Mouse (Mus musculus): ENCODE data around the gene Tdrd9.
A peak's percentile ranks its signal among the peaks of the same experiment; 100 is the strongest.
"Not testable (repeated sequence)": the region's sequence is repeated elsewhere in the genome, so short reads cannot be mapped to it uniquely, and the experiment has no call there.

The Tdrd9 gene

GRCm38 (mm10) chr12:112025457-112025856, 54.1 kb downstream of the Tdrd9 start:
- DNase-seq (ENCODE audit: extremely low read depth, low read depth), result no peak

DNA sequence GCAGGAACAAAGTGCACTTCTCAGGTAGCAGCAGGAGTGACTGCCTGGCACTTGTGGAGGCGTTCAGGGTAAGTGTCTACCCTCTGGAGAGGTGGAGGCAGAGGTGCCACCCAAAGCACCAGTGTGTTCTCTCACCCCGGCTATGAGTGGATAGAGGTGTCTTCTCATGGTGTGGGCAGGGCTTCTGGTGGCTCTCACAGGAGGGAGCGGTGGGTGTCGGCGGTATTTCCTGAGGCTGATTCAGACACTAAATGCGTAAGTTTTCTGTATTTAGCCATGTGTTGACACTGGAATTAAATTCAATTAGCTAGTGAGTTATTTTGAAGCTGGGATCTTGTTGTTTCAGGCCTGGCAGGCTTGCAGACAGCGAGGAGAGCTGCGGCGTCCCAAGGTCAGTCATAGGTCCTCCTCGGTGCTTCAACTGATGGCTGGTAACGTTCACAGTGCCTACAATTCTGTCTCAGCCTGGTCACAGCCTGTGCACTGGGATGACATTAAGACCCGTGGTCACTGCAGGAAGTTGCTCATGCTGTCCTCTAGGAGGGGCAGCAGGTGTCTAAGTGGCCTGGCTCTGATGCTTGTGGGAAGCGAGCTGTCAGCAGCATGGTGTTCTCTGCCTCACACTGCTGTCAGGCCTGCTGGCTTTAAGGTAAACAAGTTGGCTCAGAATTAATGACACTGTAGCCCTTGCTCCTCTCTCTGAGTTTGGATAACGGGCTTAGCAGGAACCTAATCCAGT, 54.7 kb downstream of the Tdrd9 start:
- no peak for DNase-seq (ENCODE audit: extremely low read depth, low read depth)

- no peak for DNase-seq (ENCODE audit: extremely low read depth, low read depth)
Observed at GRCm38 (mm10) chr12:112027408-112027807, 56.0 kb downstream of the Tdrd9 start.

- no peak for DNase-seq (ENCODE audit: extremely low read depth, low read depth)
Observed at GRCm38 (mm10) chr12:112033409-112033975, 62.1 kb downstream of the Tdrd9 start.

DNA sequence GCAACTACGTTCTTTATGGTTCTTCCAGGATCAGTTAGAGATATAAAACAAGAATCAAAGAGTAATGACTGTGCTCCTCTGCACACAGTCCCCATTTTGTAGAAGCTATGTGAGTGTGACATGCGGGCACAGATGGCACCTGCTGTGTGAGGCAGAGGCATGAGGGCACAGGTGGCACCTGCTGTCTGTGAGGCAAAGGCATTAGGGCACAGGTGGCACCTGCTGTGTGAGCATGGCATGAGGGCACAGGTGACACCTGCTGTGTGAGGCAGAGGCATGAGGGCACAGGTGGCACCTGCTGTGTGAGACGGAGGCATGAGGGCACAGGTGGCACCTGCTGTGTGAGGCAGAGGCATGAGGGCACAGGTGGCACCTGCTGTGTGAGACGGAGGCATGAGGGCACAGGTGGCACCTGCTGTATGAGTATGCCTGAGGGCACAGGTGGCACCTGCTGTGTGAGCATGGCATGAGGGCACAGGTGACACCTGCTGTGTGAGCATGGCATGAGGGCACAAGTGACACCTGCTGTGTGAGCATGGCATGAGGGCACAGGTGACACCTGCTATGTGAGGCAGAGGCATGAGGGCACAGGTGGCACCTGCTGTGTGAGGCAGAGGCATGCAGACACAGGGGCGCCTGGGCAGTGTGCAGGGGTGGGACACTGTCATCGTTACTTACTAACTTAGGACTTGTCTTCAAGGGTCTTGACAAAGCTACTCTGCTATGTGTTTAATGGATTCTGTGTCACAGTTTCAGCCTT, 64.2 kb downstream of the Tdrd9 start:
- not testable (repeated sequence) for DNase-seq (ENCODE audit: extremely low read depth, low read depth)

GRCm38 (mm10) chr12:112038441-112038840, 67.1 kb downstream of the Tdrd9 start:
- no peak for DNase-seq (ENCODE audit: extremely low read depth, low read depth)

DNA sequence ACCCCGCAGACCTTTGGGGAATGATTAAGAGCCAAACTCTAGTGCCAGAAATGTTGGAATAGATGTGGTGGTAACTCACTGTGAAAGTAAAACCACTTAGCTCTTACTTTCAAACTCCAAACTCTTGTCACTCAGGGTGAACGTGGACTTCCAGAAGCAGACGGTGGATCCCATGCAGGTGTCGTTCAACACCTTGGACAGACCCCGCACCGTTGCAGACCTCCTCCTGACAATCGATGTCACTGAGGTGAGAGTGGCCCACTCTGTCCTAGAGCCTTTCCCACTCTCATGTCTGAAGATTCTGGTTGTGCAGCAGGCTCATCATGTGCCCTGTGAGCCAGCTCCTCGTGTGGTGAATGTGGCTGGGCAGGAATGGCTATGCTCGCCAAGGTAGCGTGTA, 67.8 kb downstream of the Tdrd9 start:
- DNase-seq (ENCODE audit: extremely low read depth, low read depth), result no peak

- no peak for DNase-seq (ENCODE audit: extremely low read depth, low read depth)
Observed at GRCm38 (mm10) chr12:112042681-112043080, 71.3 kb downstream of the Tdrd9 start.

DNA sequence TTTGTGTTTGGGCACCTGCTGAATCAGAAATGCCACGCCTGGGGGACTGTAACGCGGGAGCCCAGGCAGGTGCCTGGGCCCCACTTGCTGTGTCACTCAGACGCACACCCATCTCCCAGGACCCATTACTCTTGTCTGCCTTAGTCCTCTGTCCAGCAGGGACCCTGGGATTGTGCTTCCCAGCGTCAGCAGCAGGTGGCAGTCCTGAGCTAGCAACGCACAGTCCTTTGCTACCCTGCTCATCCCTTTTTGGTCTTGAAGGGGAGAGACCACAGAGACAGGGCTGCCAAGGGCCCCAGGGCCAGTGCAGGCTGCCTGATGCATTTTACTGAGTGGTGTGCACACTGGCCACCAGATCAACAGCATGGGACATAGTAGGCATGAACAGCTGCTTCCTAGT, 106.3 kb downstream of the Tdrd9 start:
- DNase-seq (ENCODE audit: extremely low read depth, low read depth), result peak; percentile 49

DNA sequence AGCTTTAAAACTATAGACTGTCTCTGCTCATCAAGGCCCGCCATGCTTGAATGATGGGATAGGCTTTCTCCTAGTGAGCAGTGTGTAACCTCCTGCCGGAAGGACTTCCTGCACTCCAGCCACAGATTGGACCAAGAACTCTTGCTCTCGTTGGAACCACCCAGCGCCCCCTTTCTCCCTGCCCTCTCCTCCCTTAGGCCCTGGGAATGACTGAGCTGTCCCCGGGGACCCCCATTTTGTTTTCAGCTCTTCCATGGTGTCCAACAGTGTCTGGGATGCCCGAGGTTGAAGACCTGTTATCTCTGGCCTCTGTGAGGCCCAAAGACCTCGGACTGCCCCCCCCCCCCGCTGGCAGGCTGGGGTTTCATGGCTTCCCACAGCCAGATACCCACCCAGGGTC, 108.6 kb downstream of the Tdrd9 start:
- DNase-seq (ENCODE audit: extremely low read depth, low read depth), result no peak

GRCm38 (mm10) chr12:112080911-112081310, 109.6 kb downstream of the Tdrd9 start:
- no peak for DNase-seq (ENCODE audit: extremely low read depth, low read depth)

DNA sequence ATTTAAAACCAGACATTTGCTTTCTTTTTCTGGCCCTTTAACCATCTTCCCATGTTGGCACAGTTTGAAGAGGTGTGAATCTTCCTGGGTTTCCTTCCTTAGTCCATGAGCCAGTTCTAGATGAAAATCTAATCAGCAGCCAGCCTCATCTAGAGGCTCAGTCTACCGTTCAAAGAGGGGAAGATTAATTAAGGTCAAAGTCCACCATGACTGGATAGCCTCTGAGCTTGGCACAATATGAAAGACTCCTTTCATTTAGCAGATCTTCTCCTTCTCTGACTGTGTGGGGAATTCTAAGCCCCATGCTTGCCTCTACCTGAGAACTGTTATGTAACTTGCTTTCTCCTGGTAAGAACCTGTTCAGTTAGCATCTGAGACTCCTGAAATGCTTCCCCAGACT, 110.9 kb downstream of the Tdrd9 start:
- DNase-seq (ENCODE audit: extremely low read depth, low read depth), result no peak

DNA sequence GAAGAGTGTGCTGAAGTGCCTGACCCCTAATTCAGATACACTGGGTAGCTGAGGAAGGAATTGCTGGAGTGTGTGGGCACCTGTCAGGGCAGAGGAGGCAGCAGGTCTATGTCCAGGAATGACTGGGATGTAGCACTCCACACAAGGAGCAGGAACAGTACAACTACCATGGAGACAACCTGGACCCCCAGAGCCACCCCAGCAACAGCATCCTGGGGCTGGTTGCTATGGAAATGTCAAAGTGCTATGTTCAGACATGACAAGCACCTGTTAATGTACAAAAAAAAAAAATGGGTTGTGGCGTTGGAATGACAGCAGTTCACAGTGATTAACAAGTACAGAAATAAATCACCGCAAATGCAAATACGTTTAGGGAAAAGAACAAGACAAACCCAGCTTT, 114.9 kb downstream of the Tdrd9 start:
- DNase-seq (ENCODE audit: extremely low read depth, low read depth), result no peak

GRCm38 (mm10) chr12:112086726-112087125, 115.4 kb downstream of the Tdrd9 start:
- no peak for DNase-seq (ENCODE audit: extremely low read depth, low read depth)

GRCm38 (mm10) chr12:112088609-112089324, 117.4 kb downstream of the Tdrd9 start:
- DNase-seq (ENCODE audit: extremely low read depth, low read depth), result no peak

GRCm38 (mm10) chr12:112091054-112091453, 119.7 kb downstream of the Tdrd9 start:
- DNase-seq (ENCODE audit: extremely low read depth, low read depth), result peak; percentile 40

- DNase-seq (ENCODE audit: extremely low read depth, low read depth), result no peak
Observed at GRCm38 (mm10) chr12:112094261-112094880, 123.0 kb downstream of the Tdrd9 start.

GRCm38 (mm10) chr12:112096051-112096732, 124.8 kb downstream of the Tdrd9 start:
- DNase-seq (ENCODE audit: extremely low read depth, low read depth), result no peak

- no peak for DNase-seq (ENCODE audit: extremely low read depth, low read depth)
Observed at GRCm38 (mm10) chr12:112096733-112097117, 125.4 kb downstream of the Tdrd9 start.

- DNase-seq (ENCODE audit: extremely low read depth, low read depth), result no peak
Observed at GRCm38 (mm10) chr12:112100106-112100505, 128.7 kb downstream of the Tdrd9 start.

GRCm38 (mm10) chr12:112101045-112101444, 129.7 kb downstream of the Tdrd9 start:
- no peak for DNase-seq (ENCODE audit: extremely low read depth, low read depth)

Measured in MEL-GATA-1-ER (cell line).